Mouse (Mus musculus): ENCODE data around the gene Tex44. TPM values are rescaled to one million over a fixed set of nuclear protein-coding genes. Genes with fewer than 3 reads are reported as not detected.

Gene Tex44
- polyA plus RNA-seq (2012; ENCODE audit: insufficient read depth, low replicate concordance), result not detected in 2 replicates

GRCm38 (mm10) chr1:86426128-86426527 lies at the start of gene Tex44, which contains the start of gene Nmur1:
Tex44 (plus strand) TSS chr1:86426329.
Nmur1 (minus strand) TSS chr1:86426228.
- Histone ChIP-seq H3K4me3 (replicated peaks) (peak within 1 kb of the TSS; percentile 31), H3K36me3 (replicated peaks; ENCODE audit: low read length) (no peaks in the 10 kb centered on the region), H3K9me3 (no peaks in the 10 kb centered on the region), H3K27me3 (replicated peaks) (no peaks in the 10 kb centered on the region), H3K4me1 (peaks cover 79% of the 10 kb centered on the region)
- TF ChIP-seq FLI1 (IDR thresholded peaks at IDR 0.05; ENCODE audit: low read length), result no peak
- TF ChIP-seq GATA1 (IDR thresholded peaks at IDR 0.05; ENCODE audit: borderline replicate concordance, low read length), result no peak

- TF ChIP-seq GATA1 (IDR thresholded peaks at IDR 0.05; ENCODE audit: borderline replicate concordance, low read length), result no peak
- TF ChIP-seq FLI1 (IDR thresholded peaks at IDR 0.05; ENCODE audit: low read length), result no peak
- no peaks in the 10 kb centered on the region for H3K27me3 ChIP-seq (replicated peaks)
- H3K9me3 ChIP-seq, result no peaks in the 10 kb centered on the region
- no peaks in the 10 kb centered on the region for H3K36me3 ChIP-seq (replicated peaks; ENCODE audit: low read length)
- H3K4me3 ChIP-seq (replicated peaks), result no peak overlapping the region
- peaks cover 63% of the 10 kb centered on the region for H3K4me1 ChIP-seq
These were observed 49.8 kb upstream of the Tex44 start for GRCm38 (mm10) chr1:86376354-86376753.

- peaks cover 2% of the 10 kb centered on the region for H3K27me3 ChIP-seq (replicated peaks)
- peaks cover 4% of the 10 kb centered on the region; the same call in 1 of the 2 replicates for H3K9me3 ChIP-seq
- TF ChIP-seq GATA1 (IDR thresholded peaks at IDR 0.05; ENCODE audit: borderline replicate concordance, low read length), result no peak
- no peak for TF ChIP-seq FLI1 (IDR thresholded peaks at IDR 0.05; ENCODE audit: low read length)
- H3K4me1 ChIP-seq, result peaks cover 63% of the 10 kb centered on the region
- no peak overlapping the region for H3K4me3 ChIP-seq (replicated peaks)
- H3K36me3 ChIP-seq (replicated peaks; ENCODE audit: low read length), result no peaks in the 10 kb centered on the region
These were observed 47.5 kb upstream of the Tex44 start for GRCm38 (mm10) chr1:86378662-86379061.

GRCm38 (mm10) chr1:86379161-86379569 lies 47.0 kb upstream of the Tex44 start:
- peaks cover 2% of the 10 kb centered on the region for H3K27me3 ChIP-seq (replicated peaks)
- H3K36me3 ChIP-seq (replicated peaks; ENCODE audit: low read length), result no peaks in the 10 kb centered on the region
- no peak for TF ChIP-seq FLI1 (IDR thresholded peaks at IDR 0.05; ENCODE audit: low read length)
- H3K4me1 ChIP-seq, result peaks cover 66% of the 10 kb centered on the region
- H3K4me3 ChIP-seq (replicated peaks), result peak overlapping the region; percentile 83
- peaks cover 4% of the 10 kb centered on the region; the same call in 1 of the 2 replicates for H3K9me3 ChIP-seq

- no peak for TF ChIP-seq GATA1 (IDR thresholded peaks at IDR 0.05; ENCODE audit: borderline replicate concordance, low read length)
- no peak for TF ChIP-seq FLI1 (IDR thresholded peaks at IDR 0.05; ENCODE audit: low read length)
- Histone ChIP-seq H3K36me3 (replicated peaks; ENCODE audit: low read length) (no peaks in the 10 kb centered on the region), H3K4me3 (replicated peaks) (peak overlapping the region; percentile 62), H3K9me3 (peaks cover 4% of the 10 kb centered on the region; the same call in 1 of the 2 replicates), H3K27me3 (replicated peaks) (peaks cover 5% of the 10 kb centered on the region), H3K4me1 (peaks cover 58% of the 10 kb centered on the region)
These were observed 45.1 kb upstream of the Tex44 start for GRCm38 (mm10) chr1:86381027-86381426.

DNA sequence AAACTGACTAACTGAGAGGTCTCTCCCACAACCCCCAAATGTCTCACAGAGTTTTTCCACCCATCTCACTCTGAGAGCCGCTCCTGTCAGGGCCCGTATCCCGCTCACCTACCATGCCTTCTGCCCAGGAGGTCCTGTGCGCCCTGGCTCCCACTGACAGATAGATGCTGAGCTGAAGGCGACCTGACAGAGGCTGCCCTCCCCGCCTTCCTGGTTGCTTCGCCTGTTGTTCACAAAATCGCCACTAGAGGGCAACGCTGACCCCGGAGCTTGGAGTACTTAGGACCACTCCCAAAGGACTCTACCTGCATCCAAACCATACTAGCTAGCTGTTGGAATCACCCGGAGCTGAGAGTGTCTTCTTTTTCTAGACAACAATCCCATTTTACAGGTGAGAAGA lies 36.9 kb upstream of the Tex44 start:
- peaks cover 70% of the 10 kb centered on the region for H3K4me1 ChIP-seq
- no peak for TF ChIP-seq FLI1 (IDR thresholded peaks at IDR 0.05; ENCODE audit: low read length)
- TF ChIP-seq GATA1 (IDR thresholded peaks at IDR 0.05; ENCODE audit: borderline replicate concordance, low read length), result no peak
- H3K4me3 ChIP-seq (replicated peaks), result peak overlapping the region; percentile 85
- peaks cover 3% of the 10 kb centered on the region for H3K27me3 ChIP-seq (replicated peaks)
- H3K36me3 ChIP-seq (replicated peaks; ENCODE audit: low read length), result no peaks in the 10 kb centered on the region
- H3K9me3 ChIP-seq, result no peaks in the 10 kb centered on the region

- Histone ChIP-seq H3K27me3 (replicated peaks) (no peaks in the 10 kb centered on the region), H3K36me3 (replicated peaks; ENCODE audit: low read length) (no peaks in the 10 kb centered on the region), H3K9me3 (no peaks in the 10 kb centered on the region), H3K4me3 (replicated peaks) (no peak overlapping the region), H3K4me1 (peaks cover 80% of the 10 kb centered on the region)
- no peak for TF ChIP-seq FLI1 (IDR thresholded peaks at IDR 0.05; ENCODE audit: low read length)
- no peak for TF ChIP-seq GATA1 (IDR thresholded peaks at IDR 0.05; ENCODE audit: borderline replicate concordance, low read length)
These were observed 34.7 kb upstream of the Tex44 start for GRCm38 (mm10) chr1:86391425-86391824.

DNA sequence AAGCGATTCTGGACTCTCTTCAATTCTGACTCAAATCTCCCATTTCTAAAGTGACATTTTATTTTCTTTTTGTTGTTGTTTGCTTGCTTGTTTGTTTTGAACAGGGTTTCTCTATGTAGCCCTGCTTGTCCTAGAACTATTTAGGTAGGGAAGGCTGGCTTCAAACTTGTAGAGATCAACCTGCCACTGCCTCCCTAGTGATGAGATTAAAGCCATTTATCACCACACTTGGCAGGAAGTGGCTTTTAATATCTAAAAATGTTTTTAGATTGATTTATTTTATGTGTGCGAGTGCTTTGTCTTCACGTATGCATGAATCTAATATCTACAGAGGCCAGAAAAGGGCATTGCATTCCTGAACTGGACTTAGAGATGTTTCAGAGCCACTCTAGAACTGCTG lies 32.9 kb upstream of the Tex44 start:
- H3K4me3 ChIP-seq (replicated peaks), result no peak overlapping the region
- TF ChIP-seq FLI1 (IDR thresholded peaks at IDR 0.05; ENCODE audit: low read length), result no peak
- no peak for TF ChIP-seq GATA1 (IDR thresholded peaks at IDR 0.05; ENCODE audit: borderline replicate concordance, low read length)
- no peaks in the 10 kb centered on the region for H3K9me3 ChIP-seq
- H3K4me1 ChIP-seq, result peaks cover 78% of the 10 kb centered on the region
- peaks cover 5% of the 10 kb centered on the region for H3K36me3 ChIP-seq (replicated peaks; ENCODE audit: low read length)
- H3K27me3 ChIP-seq (replicated peaks), result no peaks in the 10 kb centered on the region

DNA sequence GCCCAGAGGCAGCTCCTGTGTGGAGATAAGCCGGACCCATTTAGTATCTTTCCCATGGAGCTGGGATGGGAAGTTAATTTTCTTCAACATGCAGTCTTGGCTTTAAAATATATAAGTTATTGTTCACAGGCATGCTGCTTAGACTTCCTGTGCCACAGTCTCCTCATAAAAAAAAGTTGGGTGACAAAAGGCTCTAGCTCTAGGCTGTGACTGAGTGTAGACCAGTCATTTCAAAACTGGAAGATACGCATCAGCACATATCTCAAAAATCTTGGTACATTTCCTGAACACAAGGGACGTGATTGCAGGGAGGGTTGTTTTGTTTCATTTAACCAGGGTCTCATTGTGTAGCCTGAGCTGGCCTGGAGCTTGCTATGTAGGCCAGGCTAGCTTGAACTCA lies 31.9 kb upstream of the Tex44 start:
- Histone ChIP-seq H3K4me3 (replicated peaks) (no peak overlapping the region), H3K27me3 (replicated peaks) (no peaks in the 10 kb centered on the region), H3K36me3 (replicated peaks; ENCODE audit: low read length) (peaks cover 5% of the 10 kb centered on the region), H3K4me1 (peaks cover 81% of the 10 kb centered on the region), H3K9me3 (no peaks in the 10 kb centered on the region)
- TF ChIP-seq GATA1 (IDR thresholded peaks at IDR 0.05; ENCODE audit: borderline replicate concordance, low read length) (no peak), FLI1 (IDR thresholded peaks at IDR 0.05; ENCODE audit: low read length) (no peak)

DNA sequence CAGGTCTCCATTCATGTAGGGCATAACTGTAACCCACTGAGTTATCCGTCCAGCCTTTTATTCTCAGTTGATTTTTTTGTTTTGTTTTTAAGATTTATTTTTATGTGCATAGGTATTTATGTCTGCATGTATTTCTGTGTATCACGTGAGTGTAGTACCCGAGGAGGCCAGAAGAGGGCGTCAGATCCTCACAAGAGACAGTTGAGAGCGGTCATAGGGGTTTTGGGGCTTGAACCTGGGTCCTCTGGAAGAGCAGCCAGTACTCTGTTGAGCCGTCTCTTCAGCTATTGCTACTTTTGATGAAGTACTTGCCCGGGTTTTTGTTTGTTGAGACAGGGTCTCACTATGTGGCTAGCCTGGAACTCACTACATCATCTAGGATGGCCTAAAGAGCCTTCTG lies 30.2 kb upstream of the Tex44 start:
- no peak overlapping the region for H3K4me3 ChIP-seq (replicated peaks)
- H3K9me3 ChIP-seq, result no peaks in the 10 kb centered on the region
- TF ChIP-seq FLI1 (IDR thresholded peaks at IDR 0.05; ENCODE audit: low read length) (no peak), GATA1 (IDR thresholded peaks at IDR 0.05; ENCODE audit: borderline replicate concordance, low read length) (no peak)
- H3K4me1 ChIP-seq, result peaks cover 86% of the 10 kb centered on the region
- H3K36me3 ChIP-seq (replicated peaks; ENCODE audit: low read length), result peaks cover 5% of the 10 kb centered on the region
- H3K27me3 ChIP-seq (replicated peaks), result no peaks in the 10 kb centered on the region

DNA sequence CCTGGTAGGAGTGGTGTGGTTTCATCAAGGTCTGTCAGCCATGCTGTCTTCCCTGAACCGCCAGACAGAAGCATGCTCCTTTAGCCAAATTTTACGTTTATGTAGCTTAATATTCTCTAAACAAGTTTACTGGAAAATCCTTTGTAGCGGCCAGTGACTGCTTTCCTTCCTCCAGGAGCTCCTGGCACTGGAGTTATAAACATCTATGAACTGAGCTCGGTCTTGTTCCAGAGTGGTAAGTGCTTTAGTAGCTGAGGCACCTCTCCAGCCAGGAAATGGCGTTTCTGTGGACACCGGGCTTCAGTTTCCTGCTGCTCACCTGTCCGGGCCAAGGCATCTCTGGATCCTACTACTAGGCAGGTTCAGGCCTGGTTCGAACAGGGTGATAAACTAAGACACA lies 28.5 kb upstream of the Tex44 start:
- peaks cover 90% of the 10 kb centered on the region for H3K4me1 ChIP-seq
- H3K36me3 ChIP-seq (replicated peaks; ENCODE audit: low read length), result peaks cover 5% of the 10 kb centered on the region
- H3K4me3 ChIP-seq (replicated peaks), result peak overlapping the region; percentile 14
- TF ChIP-seq GATA1 (IDR thresholded peaks at IDR 0.05; ENCODE audit: borderline replicate concordance, low read length), result no peak
- TF ChIP-seq FLI1 (IDR thresholded peaks at IDR 0.05; ENCODE audit: low read length), result no peak
- no peaks in the 10 kb centered on the region for H3K27me3 ChIP-seq (replicated peaks)
- H3K9me3 ChIP-seq, result no peaks in the 10 kb centered on the region
